Mouse (Mus musculus): ENCODE measurements around the gene Cep170b.

DNA sequence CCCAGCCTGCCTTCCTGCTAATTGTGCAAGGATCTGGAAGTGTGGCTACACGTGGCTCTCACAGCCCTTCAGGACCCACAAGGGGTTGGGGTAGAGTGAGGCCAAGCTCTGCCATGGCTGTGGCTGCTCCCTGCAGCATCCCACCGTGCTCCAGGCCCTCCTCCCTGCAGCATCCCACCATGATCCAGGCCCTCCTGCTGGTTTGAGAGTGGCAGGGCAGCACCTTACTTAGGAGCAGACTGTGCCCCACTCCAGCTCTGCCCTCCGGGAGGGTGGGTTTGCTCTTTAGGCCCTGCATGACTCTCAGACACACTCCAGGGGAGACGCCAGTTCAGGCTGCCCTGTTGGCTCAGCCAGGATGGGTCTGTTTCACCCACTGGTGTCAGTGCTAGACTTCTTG lies 50.1 kb downstream of the Cep170b start:
- TF ChIP-seq POLR2A (IDR thresholded peaks at IDR 0.05; ENCODE audit: insufficient read length, low read depth): peak; percentile 14
- no peak for TF ChIP-seq USF1 (IDR thresholded peaks at IDR 0.05; ENCODE audit: low read depth)
- no peak for TF ChIP-seq MAX (IDR thresholded peaks at IDR 0.05; ENCODE audit: low read depth)
- TF ChIP-seq REST (IDR thresholded peaks at IDR 0.05; ENCODE audit: insufficient read depth, insufficient read length): no peak
- no peak for TF ChIP-seq TCF12 (IDR thresholded peaks at IDR 0.05; ENCODE audit: insufficient read depth, poor library complexity, severe bottlenecking)
- no peak for TF ChIP-seq SRF (IDR thresholded peaks at IDR 0.05; ENCODE audit: control insufficient read depth, insufficient read length, low read depth)
- peak; percentile 77 for TF ChIP-seq POLR2AphosphoS2 (IDR thresholded peaks at IDR 0.05; ENCODE audit: insufficient read length, low read depth)
- TF ChIP-seq E2F4 (IDR thresholded peaks at IDR 0.05; ENCODE audit: insufficient read depth): no peak
- TF ChIP-seq MYOG (IDR thresholded peaks at IDR 0.05; ENCODE audit: control insufficient read depth in 1 of 3, insufficient read depth in 1 of 3, insufficient read length in 2 of 3, low read depth in 2 of 3): no peak
- no peak for TF ChIP-seq MYOD1 (IDR thresholded peaks at IDR 0.05; ENCODE audit: control insufficient read depth in 1 of 3, insufficient read length in 2 of 3, low read depth in 2 of 3)
- TF ChIP-seq CEBPB (IDR thresholded peaks at IDR 0.05; ENCODE audit: insufficient read depth, poor library complexity, severe bottlenecking): no peak
- no peak for TF ChIP-seq TCF3 (IDR thresholded peaks at IDR 0.05; ENCODE audit: insufficient read length, low read depth)

Measured in myocyte (in vitro differentiated cells).